Mouse (Mus musculus) forebrain, embryonic 11.5 days (tissue): ENCODE measurements around the gene Mum1l1. TPM values are rescaled to one million over a fixed set of nuclear protein-coding genes. Genes with fewer than 3 reads are reported as not detected.
"Not testable (repeated sequence)": the region's sequence is repeated elsewhere in the genome, so short reads cannot be mapped to it uniquely, and the experiment has no call there.

Experiments
- ATAC-seq: fragments of 200-750 bp; cut with Nextera tagmentation; replicated peaks from 2 replicates; pipeline ENCODE4 v1.8.0; 2017; ENCODE audit warnings: moderate TSS enrichment; ENCODE audit not compliant: low FRiP score
- DNase-seq: peaks from one replicate; pipeline ENCODE4 v3.0.0-alpha.2; 2017; ENCODE audit warnings: low spot score
- H3K27ac ChIP-seq: fragments of 300-500 bp; sonication (generic); 2 replicates; pipeline ENCODE4 v1.5.1; 2014; ENCODE audit warnings: low read depth, low read length
- H3K27me3 ChIP-seq: fragments of 300-500 bp; sonication (generic); 2 replicates; pipeline ENCODE4 v1.6.1; 2014; ENCODE audit warnings: mild to moderate bottlenecking, low read length, mixed read lengths; ENCODE audit not compliant: control insufficient read depth, insufficient read depth
- H3K36me3 ChIP-seq: fragments of 300-500 bp; sonication (generic); 2 replicates; pipeline ENCODE4 v1.6.1; 2014; ENCODE audit warnings: mild to moderate bottlenecking, low read length, moderate library complexity, mixed read lengths; ENCODE audit not compliant: control insufficient read depth, insufficient read depth
- H3K4me1 ChIP-seq: fragments of 300-500 bp; sonication (generic); replicated peaks from 2 replicates; pipeline ENCODE4 v1.6.1; 2014; ENCODE audit warnings: low read length, mixed read lengths; ENCODE audit not compliant: control insufficient read depth, insufficient read depth
- H3K4me2 ChIP-seq: fragments of 300-500 bp; sonication (generic); 2 replicates; pipeline ENCODE4 v1.6.1; 2014; ENCODE audit warnings: low read depth, mild to moderate bottlenecking, low read length, moderate library complexity, mixed read lengths; ENCODE audit not compliant: severe bottlenecking
- H3K4me3 ChIP-seq: fragments of 300-500 bp; sonication (generic); 2 replicates; pipeline ENCODE4 v1.5.1; 2014; ENCODE audit warnings: low read depth, low read length
- H3K9ac ChIP-seq: fragments of 300-500 bp; sonication (generic); 2 replicates; pipeline ENCODE4 v1.6.1; 2014; ENCODE audit warnings: low read length
- H3K9me3 ChIP-seq: fragments of 300-500 bp; sonication (generic); 2 replicates; pipeline ENCODE4 v1.6.1; 2016; ENCODE audit warnings: low read length, mixed read lengths; ENCODE audit not compliant: control insufficient read depth
- WGBS: fragments of 180-500 bp; shearing (Covaris S2); extraction: QIAGEN DNeasy Blood & Tissue Kit; methylation state at CpG from one replicate; pipeline ENCODE4 v1.1.7; 2014; 5-methylcytosine and 5-hydroxymethylcytosine counted together
- polyA plus RNA-seq: library from polyadenylated mRNA; unstranded; fragments of >200 nt; fragmentation: Nextera tagmentation; extraction: Ambion mirVana; gene quantifications from 2 replicates; pipeline ENCODE4 v1.2.1, GENCODE M21; 2014

The Mum1l1 gene
- 19.9 and 21.7 TPM in 2 replicates for polyA plus RNA-seq

DNA sequence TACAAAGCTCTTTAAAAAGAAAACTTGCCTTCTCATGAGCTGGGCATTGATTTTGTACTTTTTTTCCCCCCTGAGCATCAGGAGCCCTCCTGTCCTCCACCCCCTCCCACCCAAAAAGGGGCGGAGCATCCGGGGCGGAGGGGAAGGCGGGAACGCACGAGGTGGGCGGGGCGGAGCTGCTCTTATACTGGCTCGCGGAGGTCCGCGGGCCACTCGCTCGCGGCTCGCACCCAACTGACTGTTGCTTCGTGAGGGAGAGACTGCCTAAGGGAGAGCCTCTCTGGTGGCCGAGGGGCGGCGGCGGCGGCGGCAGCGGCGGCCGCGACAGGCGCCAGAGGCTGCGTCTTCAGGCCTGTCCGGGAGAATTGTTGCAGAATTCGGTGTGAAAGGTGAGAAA, at the start of gene Mum1l1:
Gene Mum1l1 (plus strand): TSS at position 214 of the 397 bp plus-strand sequence.
- Histone ChIP-seq H3K27me3 (no peaks in the 10 kb centered on the region), H3K9ac (peak within 1 kb of the TSS; percentile 62)

DNA sequence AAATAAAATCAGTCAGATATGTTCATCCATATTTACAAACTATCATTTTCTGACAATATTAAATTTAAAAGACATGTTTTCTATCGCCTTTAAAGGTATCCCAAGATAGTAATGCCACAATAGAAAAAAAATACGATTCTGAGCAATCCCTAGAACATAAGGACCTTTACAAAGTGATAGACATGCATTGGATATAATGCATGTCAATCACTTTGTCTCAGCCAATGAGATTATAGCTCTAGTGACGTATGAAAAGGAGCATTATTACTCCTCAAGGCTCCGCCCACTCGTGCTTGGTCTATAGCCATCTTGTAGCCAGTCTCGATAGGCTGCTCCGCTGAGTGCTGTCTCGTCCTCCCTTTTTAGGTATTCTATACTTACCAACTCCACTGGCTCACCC, 30.9 kb upstream of the Mum1l1 start, which contains the start of gene 4933428M09Rik:
Gene 4933428M09Rik (plus strand): TSS at position 301 of the 400 bp plus-strand sequence.
- WGBS, result 88% methylated on average over 8 of the region's 8 CpGs
- DNase-seq (no peak), ATAC-seq (no peak)
- Histone ChIP-seq H3K36me3 (no peaks in the 10 kb centered on the region), H3K4me2 (no peak within 1 kb of the TSS), H3K4me1 (no peaks in the 10 kb centered on the region), H3K27ac (no peak within 1 kb of the TSS), H3K9me3 (no peaks in the 10 kb centered on the region), H3K4me3 (no peak within 1 kb of the TSS), H3K27me3 (no peaks in the 10 kb centered on the region), H3K9ac (no peak within 1 kb of the TSS)

More for the DNA sequence above, at the start of gene Mum1l1:
- peak; percentile 85 for DNase-seq
- Histone ChIP-seq H3K4me3 (peak within 1 kb of the TSS; percentile 36), H3K36me3 (no peaks in the 10 kb centered on the region), H3K9me3 (no peaks in the 10 kb centered on the region), H3K27ac (no peak within 1 kb of the TSS), H3K4me2 (peak within 1 kb of the TSS; percentile 48), H3K4me1 (no peaks in the 10 kb centered on the region)
- 26% methylated on average over 28 of the region's 31 CpGs for WGBS
- peak; percentile 97 for ATAC-seq

DNA sequence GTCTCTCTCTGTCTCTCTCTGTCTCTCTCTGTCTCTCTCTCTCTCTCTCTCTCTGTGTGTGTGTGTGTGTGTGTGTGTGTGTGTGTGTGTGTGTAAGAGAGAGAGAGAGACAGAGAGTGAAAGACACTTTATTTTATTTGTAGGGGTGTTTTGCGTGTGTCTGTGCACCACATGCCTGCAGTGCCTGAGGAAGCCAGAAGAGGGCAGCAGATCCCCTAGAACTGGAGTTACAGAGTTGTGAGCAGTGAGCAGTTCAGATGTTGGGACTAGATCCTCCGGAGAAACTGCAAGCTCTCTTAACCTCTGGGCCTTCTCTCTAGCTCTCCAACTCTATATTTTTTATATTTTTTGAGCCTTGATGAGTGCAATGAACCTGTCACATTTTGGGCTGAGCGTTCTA, 18.3 kb upstream of the Mum1l1 start:
- not testable (repeated sequence) for H3K4me3 ChIP-seq, H3K4me2 ChIP-seq, H3K36me3 ChIP-seq, H3K27ac ChIP-seq, ATAC-seq, H3K9me3 ChIP-seq, DNase-seq, H3K4me1 ChIP-seq, H3K9ac ChIP-seq, H3K27me3 ChIP-seq
- WGBS, result 92% methylated on average over 3 of the region's 3 CpGs

DNA sequence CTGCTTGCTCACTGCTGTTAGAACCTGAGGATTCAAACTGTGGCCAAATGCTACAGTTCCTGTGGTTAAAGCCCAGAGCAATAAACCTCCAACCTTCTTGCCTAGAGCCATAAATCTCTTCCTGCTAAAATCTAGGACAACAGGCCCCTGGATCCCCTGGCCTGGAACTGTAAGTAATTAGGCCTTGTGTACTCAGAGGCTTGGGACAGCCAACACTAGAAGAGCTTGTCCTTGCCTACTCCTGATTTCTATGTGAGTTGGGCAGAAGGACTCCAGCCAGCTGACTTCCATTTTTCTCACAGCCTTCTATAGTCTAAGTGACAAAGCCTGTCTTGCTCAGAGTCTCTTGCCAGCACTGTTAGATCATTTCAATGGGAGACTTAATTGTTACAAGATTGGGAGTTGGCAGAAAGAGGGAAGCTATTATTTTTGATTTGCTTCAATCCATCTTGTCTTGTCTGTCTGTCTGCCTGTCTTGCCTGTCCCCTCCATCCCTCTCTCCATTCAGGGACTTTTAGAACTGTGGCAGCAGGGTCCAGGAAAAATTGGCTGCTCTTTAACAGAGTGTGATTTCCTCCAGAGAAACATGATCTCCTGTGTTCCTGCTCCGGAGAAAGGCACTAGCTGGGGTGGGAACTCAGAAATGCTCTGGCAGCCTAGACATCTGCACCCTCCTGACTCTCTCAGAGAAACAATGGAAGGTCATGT, 15.1 kb upstream of the Mum1l1 start:
- Histone ChIP-seq H3K4me3 (no peak overlapping the region), H3K4me2 (no peak overlapping the region), H3K9ac (no peak overlapping the region), H3K4me1 (no peaks in the 10 kb centered on the region), H3K27me3 (no peaks in the 10 kb centered on the region), H3K9me3 (no peaks in the 10 kb centered on the region), H3K27ac (no peak overlapping the region), H3K36me3 (no peaks in the 10 kb centered on the region)
- no peak for ATAC-seq
- 44% methylated on average over 1 of the region's 1 CpGs for WGBS
- DNase-seq, result no peak

DNA sequence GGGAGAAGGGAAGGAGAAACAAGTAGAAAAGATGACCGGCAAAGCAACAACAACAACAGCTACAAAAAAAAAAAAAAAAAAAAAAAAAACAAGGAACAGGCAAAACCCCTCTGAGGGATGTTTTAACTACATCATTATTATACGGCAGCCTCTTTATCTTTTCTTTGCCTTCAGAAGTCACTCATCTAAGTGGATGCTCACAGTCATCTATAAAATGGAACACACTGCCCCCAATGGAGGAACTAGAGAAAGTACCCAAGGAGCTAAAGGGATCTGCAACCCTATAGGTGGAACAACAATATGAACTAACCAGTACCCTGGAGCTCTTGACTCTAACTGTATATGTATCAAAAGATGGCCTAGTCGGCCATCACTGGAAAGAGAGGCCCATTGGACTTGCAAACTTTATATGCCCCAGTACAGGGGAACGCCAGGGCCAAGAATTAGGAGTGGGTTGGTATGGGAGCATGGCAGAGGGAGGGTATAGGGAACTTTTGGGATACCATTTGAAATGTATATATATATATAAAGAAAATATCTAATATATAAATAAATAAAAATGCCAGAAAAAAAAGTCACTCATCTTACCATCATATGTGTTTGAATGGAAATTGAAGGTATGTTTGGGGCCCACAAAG, 532 bp upstream of the Mum1l1 start:
- WGBS, result 90% methylated on average over 4 of the region's 4 CpGs
- H3K27me3 ChIP-seq, H3K4me1 ChIP-seq, H3K36me3 ChIP-seq, H3K27ac ChIP-seq, H3K4me2 ChIP-seq, DNase-seq, H3K9ac ChIP-seq, H3K9me3 ChIP-seq: not testable (repeated sequence)
- H3K4me3 ChIP-seq, result 0 out of 2 replicates have a peak overlapping the region, but pooled peaks have one; percentile 36
- peak; percentile 47 for ATAC-seq

DNA sequence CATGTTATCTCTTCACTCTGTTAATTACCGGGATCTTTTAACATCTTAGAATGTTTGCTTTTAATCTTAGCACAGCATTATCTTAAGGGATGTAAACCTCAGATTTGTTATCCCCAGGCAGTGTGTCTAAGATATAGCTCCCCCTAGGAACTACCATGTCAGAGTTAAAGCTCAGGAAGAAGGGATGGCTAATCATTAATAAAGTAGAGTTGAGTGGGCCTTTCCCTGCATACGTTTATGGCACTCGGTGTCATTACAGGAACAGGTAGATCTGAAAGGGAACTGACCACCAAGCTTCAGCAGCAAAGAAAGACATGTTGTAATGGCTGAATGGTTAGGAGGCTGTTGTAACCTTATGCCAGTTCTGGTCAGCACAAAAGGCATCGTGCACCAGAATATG, 4.9 kb downstream of the Mum1l1 start:
- ATAC-seq, result no peak
- H3K4me3 ChIP-seq, result no peak overlapping the region
- H3K9ac ChIP-seq, result no peak overlapping the region
- H3K4me1 ChIP-seq, result no peaks in the 10 kb centered on the region
- H3K27me3 ChIP-seq, result no peaks in the 10 kb centered on the region
- 76% methylated on average over 4 of the region's 4 CpGs for WGBS
- no peak overlapping the region for H3K4me2 ChIP-seq
- H3K27ac ChIP-seq, result no peak overlapping the region
- DNase-seq, result no peak
- H3K9me3 ChIP-seq, result no peaks in the 10 kb centered on the region
- H3K36me3 ChIP-seq, result no peaks in the 10 kb centered on the region

DNA sequence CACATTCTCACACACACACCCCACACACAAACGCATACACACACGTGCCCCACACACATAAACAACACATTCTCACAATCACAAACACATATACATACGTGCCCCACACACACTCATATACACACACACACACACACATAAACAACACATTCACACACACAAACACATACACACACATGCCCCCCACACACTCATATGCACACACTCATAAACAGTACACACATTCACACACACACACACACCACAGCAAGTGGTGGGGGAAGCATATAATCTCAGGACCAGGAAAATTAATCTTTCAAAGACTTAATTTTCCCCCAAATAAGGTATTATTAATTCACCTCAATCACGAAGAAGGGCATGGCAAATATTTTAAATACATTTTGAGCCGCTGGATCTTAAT, 6.6 kb downstream of the Mum1l1 start:
- Histone ChIP-seq H3K27ac (no peak overlapping the region), H3K4me3 (no peak overlapping the region), H3K9ac (no peak overlapping the region), H3K4me2 (no peak overlapping the region), H3K9me3 (no peaks in the 10 kb centered on the region), H3K4me1 (no peaks in the 10 kb centered on the region), H3K27me3 (no peaks in the 10 kb centered on the region), H3K36me3 (no peaks in the 10 kb centered on the region)
- 71% methylated on average over 5 of the region's 5 CpGs for WGBS
- no peak for DNase-seq
- peak; percentile 36; the same call in 1 of the 2 replicates for ATAC-seq

DNA sequence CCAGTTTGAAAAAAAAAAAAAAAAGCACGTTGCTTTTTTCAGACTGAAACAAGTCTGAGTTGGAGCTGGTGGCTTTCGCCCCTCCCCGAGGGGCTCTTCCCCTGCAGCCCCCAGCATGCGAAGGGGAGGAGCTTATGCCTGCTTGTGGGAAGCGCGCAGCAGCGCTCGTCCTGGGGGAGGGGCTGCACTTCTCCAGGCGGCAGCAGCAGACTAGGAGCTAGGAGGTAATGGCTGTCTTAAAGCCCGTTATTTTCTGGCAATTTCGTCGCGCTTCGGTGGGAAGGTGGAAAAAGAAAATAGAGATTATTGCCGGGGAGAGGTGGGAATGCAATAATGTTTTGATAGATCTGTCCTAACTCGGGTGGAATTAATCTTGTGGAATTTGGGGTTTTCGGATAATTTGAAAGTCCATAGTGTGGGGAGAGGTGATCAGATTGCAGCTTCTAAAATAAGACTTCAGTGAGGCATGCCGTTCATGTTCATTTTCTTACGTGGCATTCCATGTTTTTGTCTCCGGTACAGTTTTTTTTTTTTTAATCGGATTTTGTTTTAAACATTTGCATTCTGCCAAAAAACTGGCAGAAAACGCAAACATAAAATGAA, 7.2 kb downstream of the Mum1l1 start:
- peak; percentile 89 for DNase-seq
- Histone ChIP-seq H3K9me3 (no peaks in the 10 kb centered on the region), H3K36me3 (no peaks in the 10 kb centered on the region), H3K4me2 (peak overlapping the region; percentile 48), H3K27ac (no peak overlapping the region), H3K27me3 (no peaks in the 10 kb centered on the region), H3K4me3 (peak overlapping the region; percentile 31), H3K4me1 (no peaks in the 10 kb centered on the region), H3K9ac (peak overlapping the region; percentile 35; the same call in 1 of the 2 replicates)
- ATAC-seq, result peak; percentile 96
- 18% methylated on average over 22 of the region's 22 CpGs for WGBS
